Mouse (Mus musculus): ENCODE results near the gene Cab39.

DNA sequence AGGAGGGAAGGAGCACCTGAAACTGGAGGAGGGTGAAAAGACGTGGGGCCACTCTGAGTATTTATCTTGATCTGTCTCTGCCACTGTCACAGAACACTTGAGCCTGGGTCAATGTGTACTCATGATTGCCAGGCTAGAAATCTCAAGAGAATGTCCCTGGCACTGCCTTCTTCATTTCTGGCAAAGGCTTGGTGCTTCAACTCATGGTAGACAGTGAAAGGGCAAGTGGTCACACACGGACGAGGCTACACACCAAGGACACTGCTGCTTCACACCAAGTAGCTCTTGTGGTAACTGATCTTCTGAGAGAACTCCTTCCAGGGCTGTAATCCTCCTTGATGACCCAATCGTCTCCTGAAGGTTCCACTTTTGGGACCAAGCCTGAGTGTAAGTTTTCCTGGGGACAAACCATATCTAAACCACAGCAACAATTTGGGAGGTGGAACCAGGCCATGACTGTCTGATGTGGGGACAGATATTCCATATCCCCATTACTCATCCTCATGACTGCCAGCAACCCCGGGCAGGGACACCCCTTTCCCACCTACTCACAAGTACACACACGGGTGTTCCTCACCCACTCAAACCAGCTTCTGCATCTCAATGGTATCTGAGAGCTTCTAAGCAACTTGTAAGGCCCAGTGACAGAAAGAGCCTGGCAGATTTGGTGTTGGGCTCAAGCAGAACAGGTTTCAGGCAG, 35.6 kb upstream of the Cab39 start:
- TF ChIP-seq CTCF (IDR thresholded peaks at IDR 0.05; ENCODE audit: insufficient read depth, low read depth, low read length): no peak
- no peak for TF ChIP-seq POLR2A (IDR thresholded peaks at IDR 0.05; ENCODE audit: insufficient read depth, low read depth, low read length)

All from olfactory bulb, adult 2 months (tissue).